Mouse (Mus musculus) ES-E14 (cell line): ENCODE results near the gene Selenbp1.

Source experiments
- CHD2 ChIP-seq: IDR thresholded peaks from 2 replicates; pipeline ENCODE4 v1.6.1; 2014; ENCODE audit warnings: mild to moderate bottlenecking, low read depth, low read length, inconsistent platforms
- HCFC1 ChIP-seq: IDR thresholded peaks from 2 replicates; pipeline ENCODE4 v1.6.1; 2012; ENCODE audit warnings: low read length, inconsistent platforms, borderline replicate concordance; ENCODE audit not compliant: insufficient read depth
- ZC3H11A ChIP-seq: IDR thresholded peaks from 2 replicates; pipeline ENCODE4 v1.6.1; 2012; ENCODE audit warnings: low read depth, mild to moderate bottlenecking, inconsistent platforms, low read length, borderline replicate concordance
- ZNF384 ChIP-seq: IDR thresholded peaks from 2 replicates; pipeline ENCODE4 v1.6.1; 2012; ENCODE audit warnings: low read depth, low read length, inconsistent platforms

DNA sequence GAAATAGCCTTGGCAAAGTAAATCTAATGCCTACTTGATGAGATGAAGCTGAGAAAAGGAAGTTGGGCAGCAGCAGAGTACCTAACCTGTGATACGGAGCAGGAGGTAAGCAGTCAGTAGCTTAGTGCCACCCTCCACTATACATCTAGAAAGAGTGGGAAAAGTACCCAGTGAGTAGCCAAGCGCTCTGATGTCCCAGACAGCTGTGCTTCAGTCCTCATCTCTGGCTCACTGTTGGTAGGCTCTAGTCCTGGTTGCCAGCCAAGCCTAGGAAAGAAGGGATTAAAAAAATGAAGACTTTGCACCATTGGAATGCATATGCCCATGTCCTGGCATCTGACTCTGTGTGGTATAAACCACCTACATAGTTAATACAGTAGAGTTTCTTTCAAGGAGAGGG, 52.7 kb downstream of the Selenbp1 start:
- no peak for TF ChIP-seq CHD2
- no peak for TF ChIP-seq ZNF384
- TF ChIP-seq ZC3H11A, result no peak
- TF ChIP-seq HCFC1, result no peak
